Mouse (Mus musculus) heart, postnatal 0 days (tissue): ENCODE results near the gene Pcf11. TPM values are rescaled to one million over a fixed set of nuclear protein-coding genes. Genes with fewer than 3 reads are reported as not detected.

Experiments
- ATAC-seq: fragments of 200-750 bp; cut with Nextera tagmentation; 2 replicates; pipeline ENCODE4 v1.8.0; 2017; ENCODE audit warnings: low read depth, moderate number of reproducible peaks, moderate library complexity; ENCODE audit not compliant: insufficient read depth
- DNase-seq: peaks from one replicate; pipeline ENCODE4 v3.0.0-alpha.2; 2016; ENCODE audit warnings: low spot score
- H3K27ac ChIP-seq: fragments of 300-500 bp; sonication (generic); 2 replicates; pipeline ENCODE4 v1.5.1; 2014; ENCODE audit warnings: low read depth, mild to moderate bottlenecking
- H3K27me3 ChIP-seq: fragments of 300-500 bp; sonication (generic); 2 replicates; pipeline ENCODE4 v1.6.1; 2014; ENCODE audit warnings: low read length, mixed read lengths; ENCODE audit not compliant: control insufficient read depth, insufficient read depth
- H3K36me3 ChIP-seq: fragments of 300-500 bp; sonication (generic); replicated peaks from 2 replicates; pipeline ENCODE4 v1.6.1; 2014; ENCODE audit warnings: low read length, mixed read lengths; ENCODE audit not compliant: control insufficient read depth, insufficient read depth
- H3K4me1 ChIP-seq: fragments of 300-500 bp; sonication (generic); 2 replicates; pipeline ENCODE4 v1.6.1; 2014; ENCODE audit warnings: antibody characterized with exemption; ENCODE audit not compliant: control insufficient read depth, insufficient read depth
- H3K4me2 ChIP-seq: fragments of 300-500 bp; sonication (generic); 2 replicates; pipeline ENCODE4 v1.6.1; 2014; ENCODE audit warnings: low read depth, mild to moderate bottlenecking, low read length, moderate library complexity
- H3K4me3 ChIP-seq: fragments of 300-500 bp; sonication (generic); 2 replicates; pipeline ENCODE4 v1.5.1; 2014; ENCODE audit warnings: low read depth, low read length
- H3K9ac ChIP-seq: fragments of 300-500 bp; sonication (generic); replicated peaks from 2 replicates; pipeline ENCODE4 v1.6.1; 2014; ENCODE audit warnings: low read depth, low read length, mixed read lengths
- H3K9me3 ChIP-seq: fragments of 300-500 bp; sonication (generic); replicated peaks from 2 replicates; pipeline ENCODE4 v1.6.1; 2016; ENCODE audit warnings: low read length; ENCODE audit not compliant: control insufficient read depth
- CTCF ChIP-seq: IDR thresholded peaks from 2 replicates; pipeline ENCODE4 v1.5.1; 2016; ENCODE audit warnings: antibody characterized with exemption, control low read depth, low read depth
- EP300 ChIP-seq: IDR thresholded peaks from 2 replicates; pipeline ENCODE4 v1.6.1; 2016; ENCODE audit warnings: antibody characterized with exemption, low read depth
- WGBS: fragments of 180-500 bp; shearing (Covaris S2); extraction: QIAGEN DNeasy Blood & Tissue Kit; methylation state at CpG from one replicate; pipeline ENCODE4 v1.1.7; 2014; 5-methylcytosine and 5-hydroxymethylcytosine counted together
- polyA plus RNA-seq: library from polyadenylated mRNA; unstranded; fragments of >200 nt; fragmentation: Nextera tagmentation; extraction: Ambion mirVana; gene quantifications from 2 replicates; pipeline ENCODE4 v1.2.1, GENCODE M21; 2015
- total RNA-seq: library from RNA; depleted of rRNA; stranded (reverse); fragments of >200 nt; gene quantifications from 2 replicates; pipeline ENCODE4 v1.2.3, GENCODE M21; 2014; ENCODE audit warnings: low replicate concordance

Gene Pcf11
- total and polyA plus RNA-seq, 2 experiments from 2014 or later: 9.6 to 10.6 TPM

GRCm38 (mm10) chr7:92658050-92658449 lies 11.7 kb downstream of the Pcf11 start:
- Histone ChIP-seq H3K4me2 (no peak overlapping the region), H3K9ac (no peak overlapping the region), H3K27ac (no peak overlapping the region), H3K9me3 (0 out of 2 replicates have a peak, but pooled peaks cover 3% of the 10 kb centered on the region), H3K4me3 (no peak overlapping the region), H3K36me3 (peaks cover 65% of the 10 kb centered on the region), H3K4me1 (peaks cover 3% of the 10 kb centered on the region), H3K27me3 (no peaks in the 10 kb centered on the region)
- no peak for DNase-seq
- TF ChIP-seq CTCF (no peak), EP300 (no peak)
- no peak for ATAC-seq
- WGBS: 95% methylated on average over 5 of the region's 5 CpGs

DNA sequence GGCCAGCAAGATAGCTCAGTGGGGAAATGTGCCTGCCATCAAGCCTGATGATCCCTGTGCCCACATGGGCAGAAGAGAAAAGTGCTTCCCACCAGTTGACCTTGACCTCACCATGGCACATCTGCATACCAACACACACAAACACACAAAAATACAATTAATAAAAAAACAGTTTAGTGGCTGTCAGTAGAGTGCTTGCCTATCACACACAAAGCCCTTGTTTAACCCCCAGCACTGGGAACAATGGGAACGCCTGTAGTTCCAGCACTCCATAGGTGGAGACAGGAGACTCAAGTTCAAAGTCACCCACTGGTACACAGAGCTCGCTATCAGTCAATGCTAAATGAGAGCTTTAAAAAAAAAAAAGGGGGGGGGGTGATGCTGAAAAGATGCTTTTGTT lies 13.3 kb downstream of the Pcf11 start:
- WGBS: 56% methylated on average over 2 of the region's 2 CpGs
- DNase-seq (no peak), ATAC-seq (no peak)
- 0 out of 2 replicates have a peak, but pooled peaks cover 3% of the 10 kb centered on the region for H3K9me3 ChIP-seq
- no peak overlapping the region for H3K4me2 ChIP-seq
- no peak overlapping the region for H3K9ac ChIP-seq
- H3K27me3 ChIP-seq: no peaks in the 10 kb centered on the region
- H3K27ac ChIP-seq: no peak overlapping the region
- no peak overlapping the region for H3K4me3 ChIP-seq
- peaks cover 3% of the 10 kb centered on the region for H3K4me1 ChIP-seq
- TF ChIP-seq CTCF (no peak), EP300 (no peak)
- H3K36me3 ChIP-seq: peaks cover 59% of the 10 kb centered on the region

DNA sequence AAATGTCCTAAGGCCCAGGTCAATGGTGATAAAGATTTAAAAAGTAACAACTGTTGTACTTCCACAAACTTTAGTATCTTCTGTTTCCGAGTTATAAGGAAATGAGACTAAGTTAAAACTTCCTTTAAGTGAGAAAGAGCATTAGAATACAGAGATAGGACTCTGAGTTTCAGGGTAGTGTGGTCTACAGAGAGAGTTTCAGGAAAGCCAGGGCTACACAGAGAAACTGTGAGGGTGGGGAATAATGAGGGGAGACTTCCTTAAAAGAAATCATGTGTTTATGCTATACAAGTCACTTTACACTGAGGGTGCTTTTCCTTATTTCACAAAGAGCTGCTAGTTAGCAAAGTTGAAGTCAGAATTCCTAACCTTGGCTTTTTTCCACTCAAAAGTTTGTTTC lies 16.4 kb downstream of the Pcf11 start:
- TF ChIP-seq EP300: no peak
- no peak for TF ChIP-seq CTCF
- no peak overlapping the region for H3K27ac ChIP-seq
- peaks cover 42% of the 10 kb centered on the region for H3K36me3 ChIP-seq
- DNase-seq: no peak
- no peak overlapping the region for H3K9ac ChIP-seq
- H3K9me3 ChIP-seq: 0 out of 2 replicates have a peak, but pooled peaks cover 3% of the 10 kb centered on the region
- H3K27me3 ChIP-seq: no peaks in the 10 kb centered on the region
- no peak for ATAC-seq
- H3K4me3 ChIP-seq: no peak overlapping the region
- 59% methylated on average over 1 of the region's 1 CpGs for WGBS
- H3K4me1 ChIP-seq: peaks cover 3% of the 10 kb centered on the region
- H3K4me2 ChIP-seq: no peak overlapping the region

DNA sequence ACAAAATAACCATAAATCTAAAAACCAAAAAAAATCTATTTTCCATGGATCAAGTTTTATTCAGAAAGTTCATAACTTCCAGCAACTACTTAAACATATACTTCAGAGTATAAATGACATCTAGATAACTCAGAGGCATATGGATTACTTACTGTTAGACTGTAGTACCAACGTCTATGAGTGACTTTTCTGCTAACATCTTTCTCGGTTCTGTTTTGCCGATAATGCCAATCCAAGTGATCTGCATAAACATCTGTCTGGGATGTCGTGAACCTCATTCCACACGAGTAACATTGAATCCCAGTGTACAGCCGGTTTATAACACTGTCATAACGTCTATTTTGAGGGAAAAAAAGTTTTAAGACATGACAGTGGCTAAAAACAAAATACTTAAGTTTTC lies 21.9 kb downstream of the Pcf11 start:
- H3K4me2 ChIP-seq: no peak overlapping the region

GRCm38 (mm10) chr7:92642358-92642757 lies 27.4 kb downstream of the Pcf11 start:
- H3K36me3 ChIP-seq: peaks cover 37% of the 10 kb centered on the region
- TF ChIP-seq EP300: no peak
- ATAC-seq: no peak

More for the DNA sequence above, 21.9 kb downstream of the Pcf11 start:
- H3K9me3 ChIP-seq: no peaks in the 10 kb centered on the region
- no peak overlapping the region for H3K27ac ChIP-seq
- no peak for ATAC-seq
- TF ChIP-seq EP300 (no peak), CTCF (no peak)
- H3K9ac ChIP-seq: no peak overlapping the region
- no peak for DNase-seq
- H3K4me3 ChIP-seq: no peak overlapping the region
- H3K27me3 ChIP-seq: no peaks in the 10 kb centered on the region
- peaks cover 38% of the 10 kb centered on the region for H3K36me3 ChIP-seq
- no peaks in the 10 kb centered on the region for H3K4me1 ChIP-seq
- 81% methylated on average over 7 of the region's 7 CpGs for WGBS

GRCm38 (mm10) chr7:92638050-92638449 lies 31.7 kb downstream of the Pcf11 start:
- DNase-seq (no peak), ATAC-seq (no peak)
- Histone ChIP-seq H3K9ac (no peak overlapping the region), H3K4me3 (peak overlapping the region; percentile 75), H3K4me1 (peaks cover 16% of the 10 kb centered on the region), H3K9me3 (no peaks in the 10 kb centered on the region), H3K36me3 (peaks cover 14% of the 10 kb centered on the region; the same call in 1 of the 2 replicates), H3K27ac (no peak overlapping the region), H3K27me3 (no peaks in the 10 kb centered on the region), H3K4me2 (peak overlapping the region; percentile 80)
- 74% methylated on average over 5 of the region's 5 CpGs for WGBS
- TF ChIP-seq EP300: no peak
- no peak for TF ChIP-seq CTCF

More at GRCm38 (mm10) chr7:92642358-92642757, 27.4 kb downstream of the Pcf11 start:
- no peak overlapping the region for H3K4me3 ChIP-seq
- H3K4me1 ChIP-seq: peaks cover 7% of the 10 kb centered on the region
- H3K27ac ChIP-seq: no peak overlapping the region
- no peaks in the 10 kb centered on the region for H3K27me3 ChIP-seq
- DNase-seq: no peak
- H3K4me2 ChIP-seq: no peak overlapping the region
- H3K9ac ChIP-seq: no peak overlapping the region
- no peaks in the 10 kb centered on the region for H3K9me3 ChIP-seq
